Mouse (Mus musculus) large intestine, adult 2 months (tissue): ENCODE data around the gene Rln1. TPM values are rescaled to one million over a fixed set of nuclear protein-coding genes. Genes with fewer than 3 reads are reported as not detected.

Source experiments
- DNase-seq: peaks from one replicate; pipeline ENCODE4 v3.0.0-alpha.2; 2012; ENCODE audit warnings: low read depth, low spot score
- WGBS: fragments of 180-500 bp; shearing (Covaris S2); methylation state at CpG from one replicate; pipeline ENCODE4 v1.1.7; 2018; 5-methylcytosine and 5-hydroxymethylcytosine counted together
- polyA plus RNA-seq: library from polyadenylated mRNA; depleted of rRNA; stranded (reverse); fragments of >200 nt; gene quantifications from 2 replicates; pipeline ENCODE4 v1.2.3, GENCODE M21; 2012; rRNA removed

The Rln1 gene
- polyA plus RNA-seq, result not detected in 2 replicates

- no peak for DNase-seq
- 5% methylated on average over 23 of the region's 23 CpGs for WGBS
Observed at GRCm38 (mm10) chr19:29334068-29334745, at the start of gene Rln1. Gene Rln1 (minus strand): TSS chr19:29334670.

- 93% methylated on average over 5 of the region's 5 CpGs for WGBS
Observed at GRCm38 (mm10) chr19:29383368-29383767, 48.9 kb upstream of the Rln1 start.

GRCm38 (mm10) chr19:29379839-29380603 lies 45.6 kb upstream of the Rln1 start:
- WGBS, result 78% methylated on average over 14 of the region's 14 CpGs

More at GRCm38 (mm10) chr19:29383368-29383767, 48.9 kb upstream of the Rln1 start:
- no peak for DNase-seq

GRCm38 (mm10) chr19:29376382-29376781 lies 41.9 kb upstream of the Rln1 start:
- DNase-seq, result no peak
- 82% methylated on average over 3 of the region's 3 CpGs for WGBS

More at GRCm38 (mm10) chr19:29379839-29380603, 45.6 kb upstream of the Rln1 start:
- DNase-seq, result no peak

- WGBS, result 91% methylated on average over 9 of the region's 9 CpGs
- no peak for DNase-seq
Observed at GRCm38 (mm10) chr19:29374947-29375346, 40.5 kb upstream of the Rln1 start.

GRCm38 (mm10) chr19:29373438-29373837 lies 39.0 kb upstream of the Rln1 start:
- 62% methylated on average over 11 of the region's 11 CpGs for WGBS
- DNase-seq, result no peak

GRCm38 (mm10) chr19:29372621-29373020 lies 38.2 kb upstream of the Rln1 start:
- DNase-seq, result no peak
- 72% methylated on average over 3 of the region's 3 CpGs for WGBS

- DNase-seq, result no peak
- 22% methylated on average over 4 of the region's 4 CpGs for WGBS
Observed at GRCm38 (mm10) chr19:29372138-29372537, 37.7 kb upstream of the Rln1 start.

GRCm38 (mm10) chr19:29371284-29372081 lies 37.0 kb upstream of the Rln1 start:
- WGBS, result 60% methylated on average over 18 of the region's 18 CpGs
- DNase-seq, result no peak

GRCm38 (mm10) chr19:29370545-29371283 lies 36.2 kb upstream of the Rln1 start:
- 82% methylated on average over 7 of the region's 7 CpGs for WGBS
- no peak for DNase-seq

- 63% methylated on average over 12 of the region's 12 CpGs for WGBS
- no peak for DNase-seq
Observed at GRCm38 (mm10) chr19:29370112-29370511, 35.6 kb upstream of the Rln1 start.

GRCm38 (mm10) chr19:29368671-29369309 lies 34.3 kb upstream of the Rln1 start:
- no peak for DNase-seq

GRCm38 (mm10) chr19:29368041-29368440 lies 33.6 kb upstream of the Rln1 start:
- no peak for DNase-seq
- 93% methylated on average over 2 of the region's 2 CpGs for WGBS

More at GRCm38 (mm10) chr19:29368671-29369309, 34.3 kb upstream of the Rln1 start:
- 80% methylated on average over 3 of the region's 3 CpGs for WGBS

- WGBS, result 1% methylated on average over 26 of the region's 26 CpGs
- peak; percentile 80 for DNase-seq
Observed at GRCm38 (mm10) chr19:29366969-29367622, 32.6 kb upstream of the Rln1 start, which contains the start of the genes Plgrkt and Cd274. Gene Plgrkt (minus strand): TSS chr19:29367390. Gene Cd274 (plus strand): TSS chr19:29367455.

GRCm38 (mm10) chr19:29366226-29366968 lies 31.9 kb upstream of the Rln1 start:
- WGBS, result 56% methylated on average over 20 of the region's 20 CpGs
- DNase-seq, result no peak

GRCm38 (mm10) chr19:29365105-29365504 lies 30.6 kb upstream of the Rln1 start:
- WGBS, result 58% methylated on average over 3 of the region's 3 CpGs
- no peak for DNase-seq

- 73% methylated on average over 5 of the region's 5 CpGs for WGBS
- no peak for DNase-seq
Observed at GRCm38 (mm10) chr19:29364076-29364475, 29.6 kb upstream of the Rln1 start.

- DNase-seq, result no peak
- WGBS, result 94% methylated on average over 7 of the region's 7 CpGs
Observed at GRCm38 (mm10) chr19:29363557-29363956, 29.1 kb upstream of the Rln1 start.
